Mouse (Mus musculus): ENCODE data around the gene Tbc1d13. TPM values are rescaled to one million over a fixed set of nuclear protein-coding genes. Genes with fewer than 3 reads are reported as not detected.
A peak's percentile ranks its signal among the peaks of the same experiment; 100 is the strongest.
"Not testable (repeated sequence)": the region's sequence is repeated elsewhere in the genome, so short reads cannot be mapped to it uniquely, and the experiment has no call there.

Tbc1d13 gene
- polyA plus RNA-seq, 1 experiment, result 26.2 TPM

- TF ChIP-seq CTCF (IDR thresholded peaks at IDR 0.05; ENCODE audit: control insufficient read depth, insufficient read depth, insufficient replicate concordance, low read depth, low read length) (no peak), POLR2A (IDR thresholded peaks at IDR 0.05; ENCODE audit: control insufficient read depth, low read depth, low read length) (no peak)
- H3K27ac ChIP-seq (ENCODE audit: control insufficient read depth, insufficient read depth, low read depth, low read length), result no peak overlapping the region
Measured at GRCm38 (mm10) chr2:30130156-30130555, 3.4 kb upstream of the Tbc1d13 start.

GRCm38 (mm10) chr2:30131240-30131639 is 2.3 kb upstream of the Tbc1d13 start:
- H3K4me1 ChIP-seq (ENCODE audit: control insufficient read depth, insufficient read depth, low read length), result peaks cover 10% of the 10 kb centered on the region
- H3K36me3 ChIP-seq (ENCODE audit: control insufficient read depth, insufficient read depth, low read length); H3K27ac ChIP-seq (ENCODE audit: control insufficient read depth, insufficient read depth, low read depth, low read length); H3K4me3 ChIP-seq (ENCODE audit: control insufficient read depth, low read depth, low read length); H3K27me3 ChIP-seq (ENCODE audit: control insufficient read depth, insufficient read depth, low read length): not testable (repeated sequence)

More at GRCm38 (mm10) chr2:30130156-30130555, 3.4 kb upstream of the Tbc1d13 start:
- Histone ChIP-seq H3K4me3 (ENCODE audit: control insufficient read depth, low read depth, low read length) (no peak overlapping the region), H3K4me1 (ENCODE audit: control insufficient read depth, insufficient read depth, low read length) (peaks cover 11% of the 10 kb centered on the region), H3K27me3 (ENCODE audit: control insufficient read depth, insufficient read depth, low read length) (no peaks in the 10 kb centered on the region), H3K36me3 (ENCODE audit: control insufficient read depth, insufficient read depth, low read length) (no peaks in the 10 kb centered on the region)

- TF ChIP-seq POLR2A (IDR thresholded peaks at IDR 0.05; ENCODE audit: control insufficient read depth, low read depth, low read length), result no peak
- TF ChIP-seq CTCF (IDR thresholded peaks at IDR 0.05; ENCODE audit: control insufficient read depth, insufficient read depth, insufficient replicate concordance, low read depth, low read length), result no peak
- Histone ChIP-seq H3K27ac (ENCODE audit: control insufficient read depth, insufficient read depth, low read depth, low read length) (peak overlapping the region; percentile 99), H3K27me3 (ENCODE audit: control insufficient read depth, insufficient read depth, low read length) (no peaks in the 10 kb centered on the region), H3K4me3 (ENCODE audit: control insufficient read depth, low read depth, low read length) (peak overlapping the region; percentile 99), H3K36me3 (ENCODE audit: control insufficient read depth, insufficient read depth, low read length) (peaks cover 2% of the 10 kb centered on the region; the same call in 1 of the 2 replicates), H3K4me1 (ENCODE audit: control insufficient read depth, insufficient read depth, low read length) (peaks cover 10% of the 10 kb centered on the region)
Measured at GRCm38 (mm10) chr2:30132801-30133612, 539 bp upstream of the Tbc1d13 start.

GRCm38 (mm10) chr2:30134378-30134711 is 799 bp downstream of the Tbc1d13 start:
- H3K27me3 ChIP-seq (ENCODE audit: control insufficient read depth, insufficient read depth, low read length), result no peaks in the 10 kb centered on the region
- TF ChIP-seq CTCF (IDR thresholded peaks at IDR 0.05; ENCODE audit: control insufficient read depth, insufficient read depth, insufficient replicate concordance, low read depth, low read length), result no peak
- no peak for TF ChIP-seq POLR2A (IDR thresholded peaks at IDR 0.05; ENCODE audit: control insufficient read depth, low read depth, low read length)
- H3K27ac ChIP-seq (ENCODE audit: control insufficient read depth, insufficient read depth, low read depth, low read length), result no peak overlapping the region
- H3K4me1 ChIP-seq (ENCODE audit: control insufficient read depth, insufficient read depth, low read length), result peaks cover 10% of the 10 kb centered on the region
- H3K36me3 ChIP-seq (ENCODE audit: control insufficient read depth, insufficient read depth, low read length), result peaks cover 2% of the 10 kb centered on the region; the same call in 1 of the 2 replicates
- H3K4me3 ChIP-seq (ENCODE audit: control insufficient read depth, low read depth, low read length), result peak overlapping the region; percentile 99

GRCm38 (mm10) chr2:30134928-30135620 is 1.5 kb downstream of the Tbc1d13 start:
- H3K4me3 ChIP-seq (ENCODE audit: control insufficient read depth, low read depth, low read length), result no peak overlapping the region
- no peak for TF ChIP-seq POLR2A (IDR thresholded peaks at IDR 0.05; ENCODE audit: control insufficient read depth, low read depth, low read length)
- TF ChIP-seq CTCF (IDR thresholded peaks at IDR 0.05; ENCODE audit: control insufficient read depth, insufficient read depth, insufficient replicate concordance, low read depth, low read length), result no peak
- H3K27me3 ChIP-seq (ENCODE audit: control insufficient read depth, insufficient read depth, low read length), result no peaks in the 10 kb centered on the region
- peaks cover 10% of the 10 kb centered on the region for H3K4me1 ChIP-seq (ENCODE audit: control insufficient read depth, insufficient read depth, low read length)
- peaks cover 2% of the 10 kb centered on the region for H3K36me3 ChIP-seq (ENCODE audit: control insufficient read depth, insufficient read depth, low read length)
- no peak overlapping the region for H3K27ac ChIP-seq (ENCODE audit: control insufficient read depth, insufficient read depth, low read depth, low read length)

GRCm38 (mm10) chr2:30136458-30136857 is 2.9 kb downstream of the Tbc1d13 start:
- Histone ChIP-seq H3K27me3 (ENCODE audit: control insufficient read depth, insufficient read depth, low read length) (no peaks in the 10 kb centered on the region), H3K36me3 (ENCODE audit: control insufficient read depth, insufficient read depth, low read length) (peaks cover 6% of the 10 kb centered on the region), H3K27ac (ENCODE audit: control insufficient read depth, insufficient read depth, low read depth, low read length) (no peak overlapping the region), H3K4me1 (ENCODE audit: control insufficient read depth, insufficient read depth, low read length) (peaks cover 10% of the 10 kb centered on the region), H3K4me3 (ENCODE audit: control insufficient read depth, low read depth, low read length) (no peak overlapping the region)
- TF ChIP-seq CTCF (IDR thresholded peaks at IDR 0.05; ENCODE audit: control insufficient read depth, insufficient read depth, insufficient replicate concordance, low read depth, low read length) (no peak), POLR2A (IDR thresholded peaks at IDR 0.05; ENCODE audit: control insufficient read depth, low read depth, low read length) (no peak)

GRCm38 (mm10) chr2:30140021-30140420 is 6.5 kb downstream of the Tbc1d13 start:
- not testable (repeated sequence) for H3K27me3 ChIP-seq (ENCODE audit: control insufficient read depth, insufficient read depth, low read length); H3K4me1 ChIP-seq (ENCODE audit: control insufficient read depth, insufficient read depth, low read length); H3K36me3 ChIP-seq (ENCODE audit: control insufficient read depth, insufficient read depth, low read length); H3K4me3 ChIP-seq (ENCODE audit: control insufficient read depth, low read depth, low read length); H3K27ac ChIP-seq (ENCODE audit: control insufficient read depth, insufficient read depth, low read depth, low read length)
